Mouse (Mus musculus) heart, embryonic 12.5 days (tissue): ENCODE results near the gene Por. TPM values are rescaled to one million over a fixed set of nuclear protein-coding genes. Genes with fewer than 3 reads are reported as not detected.

Experiments
- ATAC-seq: fragments of 200-750 bp; cut with Nextera tagmentation; 2 replicates; pipeline ENCODE4 v1.8.0; 2017; ENCODE audit warnings: moderate TSS enrichment, moderate library complexity; ENCODE audit not compliant: insufficient number of reproducible peaks, low FRiP score
- H3K27ac ChIP-seq: fragments of 300-500 bp; sonication (generic); 2 replicates; pipeline ENCODE4 v1.5.1; 2016; ENCODE audit warnings: mild to moderate bottlenecking, moderate library complexity; ENCODE audit not compliant: poor library complexity, severe bottlenecking
- H3K27me3 ChIP-seq: fragments of 300-500 bp; sonication (generic); replicated peaks from 2 replicates; pipeline ENCODE4 v1.6.1; 2016; ENCODE audit warnings: mild to moderate bottlenecking, moderate library complexity
- H3K36me3 ChIP-seq: fragments of 300-500 bp; sonication (generic); 2 replicates; pipeline ENCODE4 v1.6.1; 2016; ENCODE audit warnings: mild to moderate bottlenecking, moderate library complexity
- H3K4me1 ChIP-seq: fragments of 300-500 bp; sonication (generic); replicated peaks from 2 replicates; pipeline ENCODE4 v1.6.1; 2016; ENCODE audit warnings: mild to moderate bottlenecking
- H3K4me2 ChIP-seq: fragments of 300-500 bp; sonication (generic); 2 replicates; pipeline ENCODE4 v1.6.1; 2016; ENCODE audit warnings: mild to moderate bottlenecking, moderate library complexity
- H3K4me3 ChIP-seq: fragments of 300-500 bp; sonication (generic); 2 replicates; pipeline ENCODE4 v1.5.1; 2016; ENCODE audit warnings: mild to moderate bottlenecking
- H3K9ac ChIP-seq: fragments of 300-500 bp; sonication (generic); 2 replicates; pipeline ENCODE4 v1.6.1; 2016; ENCODE audit warnings: mild to moderate bottlenecking, moderate library complexity
- H3K9me3 ChIP-seq: fragments of 300-500 bp; sonication (generic); replicated peaks from 2 replicates; pipeline ENCODE4 v1.6.1; 2016; ENCODE audit warnings: mild to moderate bottlenecking, moderate library complexity
- WGBS: fragments of 180-500 bp; shearing (Covaris S2); methylation state at CpG from one replicate; pipeline ENCODE4 v1.1.7; 2016; 5-methylcytosine and 5-hydroxymethylcytosine counted together
- polyA plus RNA-seq: library from polyadenylated mRNA; unstranded; fragments of >200 nt; fragmentation: Nextera tagmentation; extraction: Ambion mirVana; gene quantifications from 2 replicates; pipeline ENCODE4 v1.2.1, GENCODE M21; 2016

Gene Por
- polyA plus RNA-seq, 1 experiment from 2014 or later, result 54.0 TPM

GRCm38 (mm10) chr5:135737154-135737553 lies 67.3 kb downstream of the Por start:
- H3K27ac ChIP-seq, result no peak overlapping the region
- no peak overlapping the region for H3K4me3 ChIP-seq
- no peaks in the 10 kb centered on the region for H3K27me3 ChIP-seq
- 67% methylated on average over 7 of the region's 7 CpGs for WGBS
- H3K9ac ChIP-seq, result no peak overlapping the region
- no peak for ATAC-seq
- H3K36me3 ChIP-seq, result peaks cover 72% of the 10 kb centered on the region
- no peaks in the 10 kb centered on the region for H3K9me3 ChIP-seq
- H3K4me2 ChIP-seq, result no peak overlapping the region
- H3K4me1 ChIP-seq, result peaks cover 9% of the 10 kb centered on the region; the same call in 1 of the 2 replicates

DNA sequence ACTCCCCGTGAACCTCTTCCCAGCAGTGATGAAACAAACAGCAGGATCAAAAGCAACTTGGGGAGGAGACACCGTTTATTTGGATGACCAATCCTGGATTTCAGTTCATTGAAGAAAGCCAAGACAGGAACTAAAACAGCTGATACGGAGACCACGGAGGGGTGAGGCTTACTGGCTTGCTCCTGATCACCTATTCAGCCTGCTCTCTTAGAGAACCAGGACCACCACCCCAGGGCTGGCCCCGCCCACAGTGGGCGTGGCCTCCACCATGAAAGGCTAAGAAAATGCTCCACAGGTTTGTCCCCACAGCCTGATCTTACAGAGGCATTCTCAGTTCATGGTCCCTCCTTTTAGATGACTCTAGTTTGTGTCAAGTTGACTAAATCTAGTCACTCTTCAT lies 68.4 kb downstream of the Por start:
- Histone ChIP-seq H3K36me3 (peaks cover 61% of the 10 kb centered on the region), H3K27me3 (no peaks in the 10 kb centered on the region), H3K9ac (no peak overlapping the region), H3K4me1 (peaks cover 15% of the 10 kb centered on the region), H3K4me2 (no peak overlapping the region), H3K4me3 (no peak overlapping the region), H3K27ac (no peak overlapping the region), H3K9me3 (no peaks in the 10 kb centered on the region)
- ATAC-seq, result no peak
- 19% methylated on average over 6 of the region's 6 CpGs for WGBS

- peaks cover 1% of the 10 kb centered on the region for H3K9me3 ChIP-seq
- peaks cover 22% of the 10 kb centered on the region for H3K36me3 ChIP-seq
- no peak overlapping the region for H3K4me3 ChIP-seq
- ATAC-seq, result no peak
- no peak overlapping the region for H3K27ac ChIP-seq
- H3K4me2 ChIP-seq, result no peak overlapping the region
- H3K4me1 ChIP-seq, result peaks cover 21% of the 10 kb centered on the region
- 0 out of 2 replicates have a peak, but pooled peaks cover 7% of the 10 kb centered on the region for H3K27me3 ChIP-seq
- 47% methylated on average over 10 of the region's 10 CpGs for WGBS
- H3K9ac ChIP-seq, result no peak overlapping the region
These were observed 72.3 kb downstream of the Por start for GRCm38 (mm10) chr5:135742156-135742555.

DNA sequence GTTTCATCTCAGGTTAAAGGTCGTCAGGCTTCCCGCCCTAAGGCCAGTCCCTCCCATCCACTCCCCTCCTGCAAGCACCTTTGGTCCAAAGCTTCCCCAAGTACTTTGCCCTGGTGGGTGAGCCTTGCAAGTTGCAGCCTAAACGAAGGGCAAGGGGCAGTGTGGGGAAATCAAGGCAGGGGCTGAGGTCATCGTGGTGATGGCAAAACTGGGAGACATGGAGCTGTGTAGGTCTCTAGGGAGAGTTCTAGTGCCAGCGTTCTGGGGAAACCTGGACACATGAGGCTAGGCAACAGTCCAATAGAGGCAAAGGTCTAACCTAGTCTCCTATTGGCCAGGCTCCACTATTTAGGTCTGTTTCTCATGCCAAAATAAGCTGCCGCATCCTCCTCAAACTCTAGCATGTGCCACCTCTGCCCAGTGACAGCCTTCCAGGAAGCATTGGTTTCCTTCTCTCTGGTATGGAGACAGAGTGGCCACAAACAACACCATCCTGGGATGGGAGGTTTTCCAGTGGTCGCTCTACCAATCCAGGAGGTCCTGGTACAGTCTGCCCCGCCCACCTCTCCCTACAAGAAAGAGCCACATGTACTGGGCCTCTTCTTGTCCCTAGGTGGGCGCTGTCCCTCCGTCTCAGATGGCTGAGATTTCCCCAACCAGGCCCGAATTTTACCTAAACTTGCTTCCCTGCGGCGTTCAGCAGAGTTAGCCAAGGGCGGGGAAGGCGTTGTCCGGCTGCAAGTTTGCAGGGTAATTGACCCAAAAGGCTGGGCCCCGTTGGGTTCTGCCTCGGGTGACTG lies 73.3 kb downstream of the Por start:
- peaks cover 18% of the 10 kb centered on the region for H3K36me3 ChIP-seq
- H3K4me3 ChIP-seq, result peak overlapping the region; percentile 84
- H3K4me2 ChIP-seq, result peak overlapping the region; percentile 92
- H3K9ac ChIP-seq, result peak overlapping the region; percentile 88
- peak; percentile 45; the same call in 1 of the 2 replicates for ATAC-seq
- peaks cover 9% of the 10 kb centered on the region for H3K9me3 ChIP-seq
- 0 out of 2 replicates have a peak, but pooled peaks cover 7% of the 10 kb centered on the region for H3K27me3 ChIP-seq
- H3K27ac ChIP-seq, result no peak overlapping the region
- H3K4me1 ChIP-seq, result peaks cover 17% of the 10 kb centered on the region
- 21% methylated on average over 18 of the region's 18 CpGs for WGBS

DNA sequence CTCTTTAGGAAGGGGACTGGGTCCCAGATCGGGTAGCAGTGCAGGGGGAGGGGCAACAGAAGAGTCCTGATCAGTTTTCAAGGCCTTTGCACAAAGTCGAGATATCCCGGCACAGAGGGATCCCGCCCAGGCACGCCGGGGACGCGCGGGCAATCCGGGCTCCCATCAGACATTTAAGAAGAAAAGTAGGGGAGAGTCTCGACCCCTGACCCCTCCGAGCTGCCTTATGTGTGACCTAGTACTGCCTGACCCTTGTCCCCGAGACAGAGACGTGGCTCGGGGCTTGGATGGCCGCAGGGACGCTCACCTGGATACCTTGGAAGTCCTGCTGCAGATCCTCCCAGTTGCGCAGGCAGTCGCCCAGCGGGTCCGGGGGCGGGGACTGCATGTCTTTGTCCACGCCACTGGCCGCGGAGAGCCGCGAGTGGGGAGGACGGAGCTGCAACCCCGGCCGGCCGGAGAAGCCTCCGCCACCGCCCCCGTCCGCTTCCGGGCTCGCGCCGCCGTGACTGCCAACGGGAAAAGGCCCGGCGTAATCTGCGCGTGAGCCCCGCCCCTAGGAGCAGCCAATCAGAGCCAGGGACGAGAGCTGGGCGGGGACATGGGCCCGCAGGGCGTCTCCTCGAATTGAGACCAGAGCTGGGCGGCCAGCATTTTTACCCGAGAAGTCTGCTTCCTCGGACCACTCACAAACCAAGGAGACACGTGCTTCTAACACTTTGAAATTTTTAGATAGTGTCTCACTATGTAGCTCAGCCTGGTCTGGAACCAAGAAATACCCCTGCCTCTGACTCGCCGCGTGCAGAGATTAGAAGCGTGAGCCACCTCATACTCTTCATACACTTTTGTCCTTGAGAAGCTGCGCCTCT lies 74.1 kb downstream of the Por start, which contains the start of gene Tmem120a:
TSS of gene Tmem120a (minus strand) at position 708 of the 869 bp plus-strand sequence.
- H3K27ac ChIP-seq, result peak within 1 kb of the TSS; percentile 76
- 0 out of 2 replicates have a peak, but pooled peaks cover 7% of the 10 kb centered on the region for H3K27me3 ChIP-seq
- H3K36me3 ChIP-seq, result peaks cover 18% of the 10 kb centered on the region
- peaks cover 15% of the 10 kb centered on the region for H3K4me1 ChIP-seq
- H3K4me2 ChIP-seq, result peak within 1 kb of the TSS; percentile 92
- ATAC-seq, result peak; percentile 97
- 1% methylated on average over 60 of the region's 60 CpGs for WGBS
- H3K9me3 ChIP-seq, result peaks cover 17% of the 10 kb centered on the region
- H3K4me3 ChIP-seq, result peak within 1 kb of the TSS; percentile 84
- H3K9ac ChIP-seq, result peak within 1 kb of the TSS; percentile 88

GRCm38 (mm10) chr5:135744742-135745141 lies 74.9 kb downstream of the Por start:
- 0 out of 2 replicates have a peak, but pooled peaks cover 7% of the 10 kb centered on the region for H3K27me3 ChIP-seq
- peak overlapping the region; percentile 92 for H3K4me2 ChIP-seq
- H3K9me3 ChIP-seq, result peaks cover 18% of the 10 kb centered on the region
- peak overlapping the region; percentile 76 for H3K27ac ChIP-seq
- ATAC-seq, result no peak
- H3K4me1 ChIP-seq, result peaks cover 15% of the 10 kb centered on the region
- H3K36me3 ChIP-seq, result peaks cover 18% of the 10 kb centered on the region
- H3K9ac ChIP-seq, result peak overlapping the region; percentile 65
- 14% methylated on average over 12 of the region's 12 CpGs for WGBS
- H3K4me3 ChIP-seq, result peak overlapping the region; percentile 84

DNA sequence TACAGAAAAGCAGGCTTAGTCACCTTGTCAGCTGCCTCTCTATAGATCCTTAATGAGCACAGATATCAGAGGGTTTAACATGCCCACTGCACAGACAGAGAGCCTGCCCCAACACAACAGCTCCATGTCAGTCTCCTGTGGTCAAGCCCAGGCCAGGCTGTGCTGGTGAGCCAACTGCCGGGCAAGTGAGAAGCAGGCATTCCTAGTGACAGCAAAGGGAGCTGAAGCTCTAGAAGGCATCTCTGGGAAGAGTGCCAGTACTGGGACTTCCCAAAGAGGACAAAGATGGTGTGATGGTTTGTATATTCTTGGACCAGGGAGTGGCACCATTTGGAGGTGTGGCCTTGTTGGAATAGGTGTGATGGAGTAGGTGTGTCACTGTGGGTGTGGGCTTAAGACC lies 81.2 kb downstream of the Por start:
- H3K36me3 ChIP-seq, result no peaks in the 10 kb centered on the region
- 0 out of 2 replicates have a peak, but pooled peaks cover 5% of the 10 kb centered on the region for H3K27me3 ChIP-seq
- H3K9ac ChIP-seq, result no peak overlapping the region
- H3K4me1 ChIP-seq, result no peaks in the 10 kb centered on the region
- H3K27ac ChIP-seq, result no peak overlapping the region
- no peak for ATAC-seq
- peaks cover 18% of the 10 kb centered on the region for H3K9me3 ChIP-seq
- no peak overlapping the region for H3K4me2 ChIP-seq
- WGBS, result 77% methylated on average over 1 of the region's 1 CpGs
- H3K4me3 ChIP-seq, result no peak overlapping the region

DNA sequence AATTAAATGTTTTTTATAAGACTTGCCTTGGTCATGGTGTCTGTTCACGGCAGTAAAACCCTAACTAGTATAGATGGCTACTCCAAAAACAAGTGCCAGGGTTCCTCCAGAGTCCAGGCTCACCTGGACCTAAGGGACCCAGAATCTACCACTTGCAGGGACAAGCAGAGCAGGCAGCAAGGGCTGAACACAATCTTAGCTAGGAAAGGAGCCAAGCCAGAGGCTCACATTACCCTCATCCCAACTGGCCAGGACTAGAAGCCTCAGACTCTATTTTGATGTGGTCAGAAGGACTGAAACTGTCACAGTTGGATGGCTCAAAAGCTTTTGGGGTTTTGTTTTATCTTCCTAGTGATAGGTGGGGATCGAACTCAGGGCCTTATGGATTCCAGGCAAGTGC lies 81.8 kb downstream of the Por start:
- Histone ChIP-seq H3K9me3 (peaks cover 18% of the 10 kb centered on the region), H3K27ac (no peak overlapping the region), H3K9ac (no peak overlapping the region), H3K36me3 (no peaks in the 10 kb centered on the region), H3K27me3 (no peaks in the 10 kb centered on the region), H3K4me1 (no peaks in the 10 kb centered on the region), H3K4me2 (no peak overlapping the region), H3K4me3 (no peak overlapping the region)
- no peak for ATAC-seq
- 57% methylated on average over 2 of the region's 2 CpGs for WGBS

GRCm38 (mm10) chr5:135761881-135762280 lies 92.0 kb downstream of the Por start:
- H3K9me3 ChIP-seq, result no peaks in the 10 kb centered on the region
- H3K4me2 ChIP-seq, result no peak overlapping the region
- H3K27ac ChIP-seq, result no peak overlapping the region
- ATAC-seq, result no peak
- H3K27me3 ChIP-seq, result peaks cover 15% of the 10 kb centered on the region
- no peaks in the 10 kb centered on the region for H3K4me1 ChIP-seq
- no peak overlapping the region for H3K9ac ChIP-seq
- whole genome bisulfite sequencing, result 61% methylated on average over 3 of the region's 3 CpGs
- no peak overlapping the region for H3K4me3 ChIP-seq
- no peaks in the 10 kb centered on the region for H3K36me3 ChIP-seq

- H3K4me1 ChIP-seq, result no peaks in the 10 kb centered on the region
- no peak overlapping the region for H3K27ac ChIP-seq
- no peaks in the 10 kb centered on the region for H3K9me3 ChIP-seq
- ATAC-seq, result no peak
- no peak overlapping the region for H3K4me2 ChIP-seq
- H3K9ac ChIP-seq, result no peak overlapping the region
- WGBS, result 2% methylated on average over 7 of the region's 7 CpGs
- H3K4me3 ChIP-seq, result no peak overlapping the region
- H3K36me3 ChIP-seq, result no peaks in the 10 kb centered on the region
- peaks cover 21% of the 10 kb centered on the region for H3K27me3 ChIP-seq
These were observed 93.7 kb downstream of the Por start for GRCm38 (mm10) chr5:135763526-135763925.

DNA sequence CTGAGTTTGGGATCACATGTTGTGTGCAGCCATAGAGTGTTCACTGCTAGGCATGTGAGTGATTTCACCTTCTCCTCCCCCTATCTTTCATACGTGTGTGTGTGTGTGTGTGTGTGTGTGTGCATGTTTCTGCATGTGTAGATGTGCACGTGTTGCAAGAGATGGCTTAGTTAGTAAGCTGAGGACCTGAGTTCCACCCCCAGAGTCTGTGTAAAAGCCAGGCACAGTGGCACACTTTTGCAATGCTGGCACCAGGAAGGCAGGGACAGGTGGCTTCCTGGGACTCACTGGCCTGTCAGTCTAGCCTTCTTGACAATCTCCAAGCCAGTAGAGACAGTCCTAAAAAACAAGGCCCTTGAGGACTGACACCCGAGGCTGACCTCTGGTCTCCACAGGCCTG lies 95.1 kb downstream of the Por start:
- Histone ChIP-seq H3K36me3 (no peaks in the 10 kb centered on the region), H3K27ac (no peak overlapping the region), H3K4me1 (no peaks in the 10 kb centered on the region), H3K4me3 (no peak overlapping the region), H3K4me2 (no peak overlapping the region), H3K9ac (no peak overlapping the region), H3K9me3 (no peaks in the 10 kb centered on the region), H3K27me3 (peaks cover 25% of the 10 kb centered on the region)
- ATAC-seq, result no peak
- 51% methylated on average over 3 of the region's 3 CpGs for WGBS
